Mouse (Mus musculus) liver, postnatal 0 days (tissue): ENCODE measurements at regions not wholly inside any gene's neighbourhood (a gene's known extent, or its start where the extent isn't known, plus 50 kb on each side); places are given as distances from the start of the nearest gene placed in this dataset.

ENCODE experiments used
- CTCF ChIP-seq: sonication (generic); IDR thresholded peaks from 2 replicates; pipeline ENCODE4 v1.5.1; 2016; ENCODE audit warnings: antibody characterized with exemption, low read depth
- EP300 ChIP-seq: IDR thresholded peaks from 2 replicates; pipeline ENCODE4 v1.6.1; 2016; ENCODE audit warnings: antibody characterized with exemption, low read depth, mild to moderate bottlenecking

GRCm38 (mm10) chr1:39095901-39096300 is 97.6 kb upstream of the Npas2 start:
- TF ChIP-seq CTCF: no peak
- no peak for TF ChIP-seq EP300
